Mouse (Mus musculus): ENCODE data around the gene Ppp1r9a.

- TF ChIP-seq EP300 (IDR thresholded peaks at IDR 0.05; ENCODE audit: low read depth) (no peak), CTCF (IDR thresholded peaks at IDR 0.05; ENCODE audit: low read depth) (no peak)
These were observed 50.5 kb downstream of the Ppp1r9a start for GRCm38 (mm10) chr6:4953028-4953719.
